Mouse (Mus musculus): Measurements from ENCODE around the gene Car7. TPM values are rescaled to one million over a fixed set of nuclear protein-coding genes. Genes with fewer than 3 reads are reported as not detected.

The Car7 gene
- total and polyA plus RNA-seq, 2 experiments from 2014 or later: 2.3 to 3.5 TPM

DNA sequence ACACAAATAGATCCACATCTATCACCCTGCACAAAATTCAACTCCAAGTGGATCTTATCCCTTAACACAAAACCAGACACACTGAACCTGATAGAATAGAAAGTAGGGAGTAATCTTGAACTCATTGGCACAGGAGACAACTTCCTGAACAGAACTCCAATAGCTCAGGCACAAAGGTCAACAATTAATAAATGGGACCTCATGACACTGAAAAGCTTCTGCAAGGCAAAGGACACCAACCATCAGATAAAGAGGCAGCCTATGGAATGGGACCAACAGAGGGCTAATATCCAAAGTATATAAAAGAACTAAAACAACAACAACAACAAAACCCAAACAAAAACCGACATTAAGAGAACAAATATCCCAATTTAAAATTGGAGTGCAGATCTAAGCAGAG, 50.0 kb downstream of the Car7 start:
- no peak overlapping the region for H3K4me2 ChIP-seq (ENCODE audit: low read depth, low read length)
- 57% methylated on average over 1 of the region's 1 CpGs for WGBS
- ATAC-seq (no peak), DNase-seq (ENCODE audit: low spot score) (no peak)
- no peaks in the 10 kb centered on the region for H3K36me3 ChIP-seq (ENCODE audit: insufficient read depth, low read length)
- H3K4me3 ChIP-seq (ENCODE audit: low read length): no peak overlapping the region
- TF ChIP-seq CTCF (IDR thresholded peaks at IDR 0.05; ENCODE audit: low read depth): no peak
- no peak overlapping the region for H3K27ac ChIP-seq
- no peaks in the 10 kb centered on the region for H3K27me3 ChIP-seq (ENCODE audit: insufficient read depth, low read length)
- H3K9ac ChIP-seq (replicated peaks; ENCODE audit: low read length): no peak overlapping the region
- H3K9me3 ChIP-seq (ENCODE audit: low read length): no peaks in the 10 kb centered on the region
- H3K4me1 ChIP-seq (ENCODE audit: insufficient read depth, low read length): no peaks in the 10 kb centered on the region

DNA sequence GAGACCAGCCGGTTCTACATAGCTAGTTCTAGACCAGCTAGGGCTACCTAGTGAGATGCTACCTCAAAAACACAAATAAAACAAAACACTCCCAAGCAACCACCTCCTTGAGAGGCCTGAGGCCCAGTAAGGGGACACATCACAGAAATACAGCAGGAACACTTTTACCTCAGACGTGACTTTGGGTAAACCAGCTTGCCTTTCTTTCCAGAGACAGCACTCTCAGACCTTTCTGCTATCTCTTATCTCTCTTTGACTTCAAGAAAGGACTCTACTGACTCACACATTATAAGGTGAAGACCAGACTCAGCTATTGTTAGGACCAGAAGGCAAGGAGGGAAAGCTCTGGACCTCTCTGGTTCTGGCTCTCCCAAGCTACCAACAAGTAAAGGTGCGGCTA, 55.8 kb downstream of the Car7 start:
- Histone ChIP-seq H3K4me1 (ENCODE audit: insufficient read depth, low read length) (peaks cover 4% of the 10 kb centered on the region; the same call in 1 of the 2 replicates), H3K27me3 (ENCODE audit: insufficient read depth, low read length) (no peaks in the 10 kb centered on the region), H3K9ac (replicated peaks; ENCODE audit: low read length) (no peak overlapping the region), H3K36me3 (ENCODE audit: insufficient read depth, low read length) (peaks cover 12% of the 10 kb centered on the region; the same call in 1 of the 2 replicates), H3K27ac (no peak overlapping the region), H3K9me3 (ENCODE audit: low read length) (no peaks in the 10 kb centered on the region), H3K4me2 (ENCODE audit: low read depth, low read length) (no peak overlapping the region), H3K4me3 (ENCODE audit: low read length) (no peak overlapping the region)
- ATAC-seq: no peak
- no peak for DNase-seq (ENCODE audit: low spot score)
- whole genome bisulfite sequencing: 95% methylated on average over 3 of the region's 3 CpGs
- no peak for TF ChIP-seq CTCF (IDR thresholded peaks at IDR 0.05; ENCODE audit: low read depth)

DNA sequence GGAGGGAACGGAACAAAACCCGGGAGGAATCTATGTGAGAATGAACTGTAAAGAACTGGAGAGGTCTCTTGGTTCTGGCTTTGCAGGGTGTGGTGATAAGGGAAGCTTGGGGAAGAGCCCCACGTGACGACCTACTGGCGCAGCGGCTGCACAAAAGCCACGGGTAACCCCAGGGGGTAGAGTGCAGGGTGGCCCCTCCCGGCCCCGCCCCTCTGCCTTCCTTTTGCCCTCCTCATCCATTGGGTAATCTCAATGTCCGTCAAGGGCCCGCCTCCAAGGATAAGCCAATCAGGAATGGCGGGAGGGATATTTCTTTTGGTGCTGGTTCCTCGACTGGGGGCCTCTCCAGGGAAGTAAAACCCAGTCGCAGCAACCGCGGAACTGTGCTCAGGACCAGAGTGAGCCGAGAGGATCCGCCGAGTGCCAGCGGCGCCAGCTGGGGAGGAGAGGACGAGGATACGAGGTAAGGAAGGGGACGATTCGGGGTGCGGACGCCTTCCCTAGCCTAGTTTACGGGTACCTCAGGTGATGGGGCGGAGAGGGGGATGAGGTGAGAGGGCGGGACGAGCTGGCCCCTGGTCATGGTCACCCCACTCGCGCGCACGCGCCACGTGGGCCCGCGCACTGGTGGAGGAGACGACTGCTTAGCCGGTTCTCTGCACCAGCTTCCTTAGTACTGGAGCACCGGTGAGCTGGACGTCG, 56.8 kb downstream of the Car7 start, which contains the start of gene Pdp2:
Gene Pdp2 (plus strand): TSS at position 319 of the 702 bp plus-strand sequence.
- WGBS: under 1% methylated on average over 44 of the region's 44 CpGs
- ATAC-seq (peak; percentile 98), DNase-seq (ENCODE audit: low spot score) (peak; percentile 95)
- Histone ChIP-seq H3K4me3 (ENCODE audit: low read length) (peak within 1 kb of the TSS; percentile 69), H3K4me1 (ENCODE audit: insufficient read depth, low read length) (peaks cover 4% of the 10 kb centered on the region; the same call in 1 of the 2 replicates), H3K27me3 (ENCODE audit: insufficient read depth, low read length) (no peaks in the 10 kb centered on the region), H3K36me3 (ENCODE audit: insufficient read depth, low read length) (peaks cover 18% of the 10 kb centered on the region), H3K9ac (replicated peaks; ENCODE audit: low read length) (peak within 1 kb of the TSS; percentile 64), H3K4me2 (ENCODE audit: low read depth, low read length) (peak within 1 kb of the TSS; percentile 65), H3K9me3 (ENCODE audit: low read length) (no peaks in the 10 kb centered on the region), H3K27ac (peak within 1 kb of the TSS; percentile 79)
- no peak for TF ChIP-seq CTCF (IDR thresholded peaks at IDR 0.05; ENCODE audit: low read depth)

DNA sequence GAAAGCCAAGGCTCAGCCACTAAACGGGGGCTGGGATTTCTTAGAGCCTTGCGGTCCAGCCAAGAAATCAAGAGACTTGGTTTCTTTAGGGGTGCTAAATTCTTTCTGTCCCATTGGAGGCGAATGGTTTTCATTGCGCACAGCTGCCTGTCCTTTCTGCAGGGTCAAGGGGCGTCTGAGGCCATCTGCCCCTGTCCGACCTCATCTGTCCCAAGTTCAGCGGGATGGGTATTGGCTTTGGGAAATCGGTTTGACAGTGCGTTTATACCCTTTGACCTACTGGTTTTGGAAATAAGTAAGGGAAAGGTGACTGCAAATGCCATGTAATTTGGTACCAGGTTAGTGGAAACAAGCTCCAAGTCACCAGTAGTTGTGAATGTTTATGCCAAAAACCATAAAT, 57.4 kb downstream of the Car7 start:
- Histone ChIP-seq H3K9ac (replicated peaks; ENCODE audit: low read length) (peak overlapping the region; percentile 64), H3K4me3 (ENCODE audit: low read length) (peak overlapping the region; percentile 69), H3K9me3 (ENCODE audit: low read length) (no peaks in the 10 kb centered on the region), H3K36me3 (ENCODE audit: insufficient read depth, low read length) (peaks cover 18% of the 10 kb centered on the region), H3K4me2 (ENCODE audit: low read depth, low read length) (peak overlapping the region; percentile 65), H3K27ac (peak overlapping the region; percentile 79; the same call in 1 of the 2 replicates), H3K27me3 (ENCODE audit: insufficient read depth, low read length) (no peaks in the 10 kb centered on the region), H3K4me1 (ENCODE audit: insufficient read depth, low read length) (peaks cover 4% of the 10 kb centered on the region; the same call in 1 of the 2 replicates)
- WGBS: 3% methylated on average over 9 of the region's 9 CpGs
- DNase-seq (ENCODE audit: low spot score): no peak
- TF ChIP-seq CTCF (IDR thresholded peaks at IDR 0.05; ENCODE audit: low read depth): no peak
- ATAC-seq: no peak; the same call in 1 of the 2 replicates

DNA sequence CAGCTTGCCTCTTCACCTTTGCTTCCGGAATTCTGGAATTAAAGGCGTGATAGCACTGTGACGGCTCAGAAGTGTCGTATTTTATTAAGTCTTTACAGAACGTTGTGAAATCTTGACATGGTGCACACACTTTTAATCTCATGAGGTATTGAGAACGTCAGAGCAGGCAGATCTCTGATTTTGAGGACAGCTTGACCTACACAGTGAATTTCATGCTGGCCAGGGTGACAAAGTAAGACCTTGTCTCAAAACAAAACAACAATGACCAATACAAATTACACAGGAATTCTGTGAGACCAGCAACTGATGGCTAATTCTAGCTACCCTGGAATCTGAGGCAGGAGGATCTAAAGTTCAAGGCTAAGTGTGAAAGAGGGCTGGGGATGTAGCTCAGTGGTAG, 58.1 kb downstream of the Car7 start:
- Histone ChIP-seq H3K27me3 (ENCODE audit: insufficient read depth, low read length) (no peaks in the 10 kb centered on the region), H3K4me1 (ENCODE audit: insufficient read depth, low read length) (peaks cover 4% of the 10 kb centered on the region; the same call in 1 of the 2 replicates), H3K36me3 (ENCODE audit: insufficient read depth, low read length) (peaks cover 18% of the 10 kb centered on the region), H3K4me2 (ENCODE audit: low read depth, low read length) (peak overlapping the region; percentile 65), H3K9ac (replicated peaks; ENCODE audit: low read length) (no peak overlapping the region), H3K27ac (no peak overlapping the region), H3K4me3 (ENCODE audit: low read length) (no peak overlapping the region), H3K9me3 (ENCODE audit: low read length) (no peaks in the 10 kb centered on the region)
- ATAC-seq: no peak
- 74% methylated on average over 6 of the region's 6 CpGs for WGBS
- no peak for TF ChIP-seq CTCF (IDR thresholded peaks at IDR 0.05; ENCODE audit: low read depth)
- DNase-seq (ENCODE audit: low spot score): no peak

DNA sequence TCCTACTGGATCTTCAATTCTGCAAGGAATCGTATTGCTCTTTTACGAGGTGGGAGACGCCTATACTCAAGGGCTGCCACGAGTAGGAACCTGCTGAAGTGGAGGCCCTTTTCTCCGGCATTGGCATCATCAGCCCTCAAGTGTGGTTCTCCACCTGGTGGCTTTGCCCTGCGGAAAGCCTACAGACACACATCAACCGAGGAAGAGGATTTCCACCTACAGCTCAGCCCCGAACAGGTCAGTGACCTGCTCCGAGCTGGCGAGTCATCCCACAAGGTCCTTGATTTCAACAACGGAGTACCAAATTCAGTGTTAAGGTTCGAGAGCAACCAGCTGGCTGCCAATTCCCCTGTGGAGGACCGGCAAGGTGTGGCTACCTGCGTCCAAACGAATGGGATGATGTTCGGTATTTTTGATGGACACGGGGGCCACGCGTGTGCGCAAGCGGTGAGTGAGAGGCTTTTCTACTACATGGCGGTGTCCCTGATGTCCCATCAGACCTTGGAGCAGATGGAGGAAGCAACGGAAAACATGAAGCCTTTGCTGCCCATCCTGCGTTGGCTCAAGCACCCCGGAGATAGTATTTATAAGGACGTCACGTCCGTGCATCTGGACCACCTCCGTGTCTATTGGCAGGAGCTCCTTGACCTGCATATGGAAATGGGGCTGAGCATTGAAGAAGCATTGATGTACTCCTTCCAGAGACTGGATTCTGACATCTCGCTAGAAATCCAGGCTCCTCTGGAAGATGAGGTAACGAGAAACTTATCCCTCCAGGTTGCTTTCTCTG, 59.2 kb downstream of the Car7 start:
- Histone ChIP-seq H3K9me3 (ENCODE audit: low read length) (no peaks in the 10 kb centered on the region), H3K4me3 (ENCODE audit: low read length) (no peak overlapping the region), H3K36me3 (ENCODE audit: insufficient read depth, low read length) (peaks cover 18% of the 10 kb centered on the region), H3K27ac (no peak overlapping the region), H3K4me1 (ENCODE audit: insufficient read depth, low read length) (peaks cover 4% of the 10 kb centered on the region; the same call in 1 of the 2 replicates), H3K9ac (replicated peaks; ENCODE audit: low read length) (no peak overlapping the region), H3K27me3 (ENCODE audit: insufficient read depth, low read length) (no peaks in the 10 kb centered on the region), H3K4me2 (ENCODE audit: low read depth, low read length) (no peak overlapping the region)
- TF ChIP-seq CTCF (IDR thresholded peaks at IDR 0.05; ENCODE audit: low read depth): no peak
- WGBS: 94% methylated on average over 31 of the region's 31 CpGs
- DNase-seq (ENCODE audit: low spot score) (no peak), ATAC-seq (no peak)
